Mouse (Mus musculus) heart, embryonic 10.5 days (tissue): ENCODE measurements around the gene Ufl1. TPM values are rescaled to one million over a fixed set of nuclear protein-coding genes. Genes with fewer than 3 reads are reported as not detected.
"Not testable (repeated sequence)": the region's sequence is repeated elsewhere in the genome, so short reads cannot be mapped to it uniquely, and the experiment has no call there.

Experiments
- DNase-seq: peaks from one replicate; pipeline ENCODE4 v3.0.0-alpha.2; 2017; ENCODE audit warnings: low spot score
- H3K27ac ChIP-seq: fragments of 300-500 bp; sonication (generic); 2 replicates; pipeline ENCODE4 v1.5.1; 2016; ENCODE audit warnings: mild to moderate bottlenecking
- H3K27me3 ChIP-seq: fragments of 300-500 bp; sonication (generic); 2 replicates; pipeline ENCODE4 v1.6.1; 2016; ENCODE audit warnings: mild to moderate bottlenecking; ENCODE audit not compliant: poor library complexity, insufficient read depth, severe bottlenecking
- H3K36me3 ChIP-seq: fragments of 300-500 bp; sonication (generic); 2 replicates; pipeline ENCODE4 v1.6.1; 2016; ENCODE audit warnings: mild to moderate bottlenecking, moderate library complexity
- H3K4me1 ChIP-seq: fragments of 300-500 bp; sonication (generic); 2 replicates; pipeline ENCODE4 v1.6.1; 2016; ENCODE audit warnings: mild to moderate bottlenecking
- H3K4me3 ChIP-seq: fragments of 300-500 bp; sonication (generic); 2 replicates; pipeline ENCODE4 v1.5.1; 2016; ENCODE audit warnings: mild to moderate bottlenecking, moderate library complexity
- H3K9me3 ChIP-seq: fragments of 300-500 bp; sonication (generic); 2 replicates; pipeline ENCODE4 v1.6.1; 2016; ENCODE audit warnings: mild to moderate bottlenecking, moderate library complexity
- WGBS: fragments of 180-500 bp; shearing (Covaris S2); methylation state at CpG from one replicate; pipeline ENCODE4 v1.1.7; 2016; 5-methylcytosine and 5-hydroxymethylcytosine counted together
- polyA plus RNA-seq: library from polyadenylated mRNA; unstranded; fragments of >200 nt; fragmentation: Nextera tagmentation; extraction: Ambion mirVana; gene quantifications from 2 replicates; pipeline ENCODE4 v1.2.1, GENCODE M21; 2016

Gene Ufl1
- polyA plus RNA-seq, 1 experiment from 2014 or later = 39.1 TPM

- not testable (repeated sequence) for H3K27me3 ChIP-seq, H3K9me3 ChIP-seq, H3K36me3 ChIP-seq, DNase-seq, H3K4me3 ChIP-seq, H3K4me1 ChIP-seq, H3K27ac ChIP-seq
- WGBS = 78% methylated on average over 1 of the region's 1 CpGs
Observed at GRCm38 (mm10) chr4:25233767-25234166, 47.9 kb downstream of the Ufl1 start.

- Histone ChIP-seq H3K27ac (no peak overlapping the region), H3K4me1 (no peaks in the 10 kb centered on the region)
- 92% methylated on average over 3 of the region's 3 CpGs for WGBS
Observed at GRCm38 (mm10) chr4:25232546-25232945, 49.1 kb downstream of the Ufl1 start.

GRCm38 (mm10) chr4:25227527-25227926, 54.1 kb downstream of the Ufl1 start:
- no peak for DNase-seq
- no peak overlapping the region for H3K27ac ChIP-seq
- WGBS = 27% methylated on average over 1 of the region's 1 CpGs

More at GRCm38 (mm10) chr4:25232546-25232945, 49.1 kb downstream of the Ufl1 start:
- H3K36me3 ChIP-seq = no peaks in the 10 kb centered on the region
- H3K27me3 ChIP-seq = no peaks in the 10 kb centered on the region
- no peaks in the 10 kb centered on the region for H3K9me3 ChIP-seq
- no peak overlapping the region for H3K4me3 ChIP-seq
- no peak for DNase-seq

GRCm38 (mm10) chr4:25221927-25222326, 59.7 kb downstream of the Ufl1 start:
- Histone ChIP-seq H3K27me3 (no peaks in the 10 kb centered on the region), H3K36me3 (no peaks in the 10 kb centered on the region), H3K4me3 (no peak overlapping the region), H3K4me1 (no peaks in the 10 kb centered on the region), H3K9me3 (no peaks in the 10 kb centered on the region), H3K27ac (no peak overlapping the region)
- DNase-seq = no peak

More at GRCm38 (mm10) chr4:25227527-25227926, 54.1 kb downstream of the Ufl1 start:
- H3K27me3 ChIP-seq = no peaks in the 10 kb centered on the region
- H3K4me3 ChIP-seq = no peak overlapping the region
- H3K4me1 ChIP-seq = no peaks in the 10 kb centered on the region
- no peaks in the 10 kb centered on the region for H3K36me3 ChIP-seq
- H3K9me3 ChIP-seq = no peaks in the 10 kb centered on the region

GRCm38 (mm10) chr4:25213451-25213850, 68.2 kb downstream of the Ufl1 start:
- no peak overlapping the region for H3K4me3 ChIP-seq
- H3K4me1 ChIP-seq = no peaks in the 10 kb centered on the region
- no peaks in the 10 kb centered on the region for H3K27me3 ChIP-seq
- no peak overlapping the region for H3K27ac ChIP-seq
- no peaks in the 10 kb centered on the region for H3K36me3 ChIP-seq
- 46% methylated on average over 5 of the region's 5 CpGs for WGBS
- no peak for DNase-seq
- H3K9me3 ChIP-seq = no peaks in the 10 kb centered on the region

- no peaks in the 10 kb centered on the region for H3K27me3 ChIP-seq
- no peaks in the 10 kb centered on the region for H3K9me3 ChIP-seq
- no peak overlapping the region for H3K27ac ChIP-seq
- DNase-seq = no peak
- H3K4me3 ChIP-seq = no peak overlapping the region
- no peaks in the 10 kb centered on the region for H3K36me3 ChIP-seq
- WGBS = 78% methylated on average over 4 of the region's 4 CpGs
- H3K4me1 ChIP-seq = no peaks in the 10 kb centered on the region
Observed at GRCm38 (mm10) chr4:25206166-25206565, 75.5 kb downstream of the Ufl1 start.

Other genes with a start within 250 kb of the Ufl1 start
- not detected in 2 replicates for gene Fhl5, start 38.9 kb downstream of the Ufl1 start, polyA plus RNA-seq